Mouse (Mus musculus) embryonic facial prominence, embryonic 13.5 days (tissue): Measurements from ENCODE around the gene Tmc6. TPM values are rescaled to one million over a fixed set of nuclear protein-coding genes. Genes with fewer than 3 reads are reported as not detected.

Experiments used
- ATAC-seq: fragments of 200-750 bp; cut with Nextera tagmentation; 2 replicates; pipeline ENCODE4 v1.8.0; 2017; ENCODE audit warnings: low read depth; ENCODE audit not compliant: insufficient number of reproducible peaks, insufficient read depth, low FRiP score, low TSS enrichment
- H3K27ac ChIP-seq: fragments of 300-500 bp; sonication (generic); 2 replicates; pipeline ENCODE4 v1.5.1; 2015; ENCODE audit warnings: moderate library complexity, mild to moderate bottlenecking, inconsistent platforms
- H3K27me3 ChIP-seq: fragments of 300-500 bp; sonication (generic); 2 replicates; pipeline ENCODE4 v1.6.1; 2015; ENCODE audit warnings: mild to moderate bottlenecking, inconsistent platforms
- H3K36me3 ChIP-seq: fragments of 300-500 bp; sonication (generic); 2 replicates; pipeline ENCODE4 v1.6.1; 2015; ENCODE audit warnings: mild to moderate bottlenecking, inconsistent platforms
- H3K4me1 ChIP-seq: fragments of 300-500 bp; sonication (generic); 2 replicates; pipeline ENCODE4 v1.6.1; 2015; ENCODE audit warnings: inconsistent platforms
- H3K4me2 ChIP-seq: fragments of 300-500 bp; sonication (generic); 2 replicates; pipeline ENCODE4 v1.6.1; 2015; ENCODE audit warnings: moderate library complexity, mild to moderate bottlenecking, inconsistent platforms
- H3K4me3 ChIP-seq: fragments of 300-500 bp; sonication (generic); 2 replicates; pipeline ENCODE4 v1.5.1; 2015; ENCODE audit warnings: mild to moderate bottlenecking, inconsistent platforms
- H3K9ac ChIP-seq: fragments of 300-500 bp; sonication (generic); 2 replicates; pipeline ENCODE4 v1.6.1; 2015; ENCODE audit warnings: mild to moderate bottlenecking, inconsistent platforms
- H3K9me3 ChIP-seq: fragments of 300-500 bp; sonication (generic); 2 replicates; pipeline ENCODE4 v1.6.1; 2016; ENCODE audit warnings: inconsistent platforms
- WGBS: fragments of 180-500 bp; shearing (Covaris S2); methylation state at CpG from one replicate; pipeline ENCODE4 v1.1.7; 2015; ENCODE audit warnings: mixed read lengths; 5-methylcytosine and 5-hydroxymethylcytosine counted together
- polyA plus RNA-seq: library from polyadenylated mRNA; unstranded; fragments of >200 nt; fragmentation: Nextera tagmentation; extraction: Ambion mirVana; gene quantifications from 2 replicates; pipeline ENCODE4 v1.2.1, GENCODE M21; 2015

Gene Tmc6
- polyA plus RNA-seq, 1 experiment from 2014 or later: 19.0 TPM

DNA sequence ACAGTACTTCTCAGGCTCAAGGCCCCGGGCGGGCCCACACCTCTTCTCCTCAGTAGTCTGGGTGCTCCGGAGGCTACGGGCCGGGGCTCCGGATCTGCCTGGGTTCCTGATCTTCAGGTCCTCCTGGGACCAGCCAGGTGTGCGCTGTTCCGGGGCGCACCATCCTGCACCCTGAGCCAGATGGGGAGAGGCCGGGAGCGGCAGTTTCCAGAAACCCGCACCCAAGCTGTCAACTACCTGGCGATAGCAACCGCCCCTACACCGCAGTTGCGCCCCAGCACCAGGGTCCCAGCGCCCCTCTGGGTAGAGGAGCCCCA lies 1.8 kb downstream of the Tmc6 start:
- WGBS: under 1% methylated on average over 17 of the region's 17 CpGs
- peak overlapping the region; percentile 73 for H3K9ac ChIP-seq
- no peaks in the 10 kb centered on the region for H3K9me3 ChIP-seq
- H3K4me2 ChIP-seq: peak overlapping the region; percentile 98
- peaks cover 33% of the 10 kb centered on the region for H3K27me3 ChIP-seq
- peaks cover 26% of the 10 kb centered on the region for H3K36me3 ChIP-seq
- peak overlapping the region; percentile 59 for H3K4me3 ChIP-seq
- peak overlapping the region; percentile 84 for H3K27ac ChIP-seq
- peaks cover 47% of the 10 kb centered on the region for H3K4me1 ChIP-seq
- ATAC-seq: 0 out of 2 replicates have a peak, but pooled peaks have one; percentile 16

DNA sequence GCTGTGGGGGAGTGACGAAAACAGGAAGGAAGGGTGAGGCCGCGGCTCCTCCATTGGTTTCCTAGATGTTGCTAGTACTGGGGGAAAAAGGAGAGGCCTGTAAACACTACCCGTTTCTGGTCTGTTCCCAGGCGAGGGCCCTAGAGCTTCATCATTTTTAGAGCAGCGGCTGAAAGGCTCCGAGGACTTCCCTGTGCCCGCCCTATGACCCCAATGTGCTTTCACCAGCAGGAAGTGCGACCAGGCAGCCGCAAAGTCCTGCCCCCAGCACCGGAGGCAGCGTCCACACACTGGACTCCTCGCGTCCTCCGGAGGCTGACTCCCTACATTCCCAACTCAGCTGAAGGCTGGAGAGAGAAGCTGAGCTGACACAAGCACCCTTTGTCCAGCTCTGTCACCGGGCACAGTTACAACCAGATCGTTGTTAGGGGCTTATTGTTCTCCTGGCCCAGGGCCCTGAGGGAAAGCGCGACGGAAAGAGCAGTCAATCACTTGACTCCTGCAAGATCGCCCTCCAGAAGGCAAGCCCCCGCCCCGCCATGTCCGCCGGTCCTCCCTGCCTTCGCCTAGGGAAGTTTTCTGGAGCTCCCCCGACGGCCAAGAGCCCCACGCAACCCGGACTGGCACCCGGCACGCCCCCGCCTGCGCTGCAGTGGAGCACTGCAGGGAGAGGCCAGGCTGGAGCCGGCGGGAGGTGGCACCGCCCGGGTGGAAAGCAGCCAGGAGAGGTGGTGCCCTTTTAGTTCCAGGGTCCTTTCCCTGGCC lies 2.4 kb downstream of the Tmc6 start:
- Histone ChIP-seq H3K4me2 (peak overlapping the region; percentile 98), H3K4me3 (peak overlapping the region; percentile 59), H3K27ac (peak overlapping the region; percentile 84), H3K4me1 (peaks cover 47% of the 10 kb centered on the region), H3K36me3 (peaks cover 31% of the 10 kb centered on the region), H3K9ac (peak overlapping the region; percentile 73), H3K9me3 (no peaks in the 10 kb centered on the region), H3K27me3 (peaks cover 33% of the 10 kb centered on the region)
- 3% methylated on average over 38 of the region's 38 CpGs for WGBS
- no peak for ATAC-seq

- Histone ChIP-seq H3K4me1 (peaks cover 47% of the 10 kb centered on the region), H3K4me3 (peak overlapping the region; percentile 59), H3K36me3 (peaks cover 35% of the 10 kb centered on the region), H3K27me3 (peaks cover 30% of the 10 kb centered on the region), H3K27ac (peak overlapping the region; percentile 84), H3K9me3 (no peaks in the 10 kb centered on the region), H3K9ac (peak overlapping the region; percentile 73), H3K4me2 (peak overlapping the region; percentile 98)
- 48% methylated on average over 12 of the region's 12 CpGs for WGBS
- ATAC-seq: no peak
These were observed 3.1 kb downstream of the Tmc6 start for GRCm38 (mm10) chr11:117778851-117779433.

- Histone ChIP-seq H3K27ac (no peak overlapping the region), H3K4me1 (peaks cover 43% of the 10 kb centered on the region), H3K4me2 (no peak overlapping the region), H3K36me3 (peaks cover 44% of the 10 kb centered on the region), H3K27me3 (peaks cover 22% of the 10 kb centered on the region), H3K4me3 (no peak overlapping the region), H3K9ac (no peak overlapping the region), H3K9me3 (no peaks in the 10 kb centered on the region)
- no peak for ATAC-seq
- 93% methylated on average over 11 of the region's 11 CpGs for WGBS
These were observed 4.0 kb downstream of the Tmc6 start for GRCm38 (mm10) chr11:117778031-117778430.

DNA sequence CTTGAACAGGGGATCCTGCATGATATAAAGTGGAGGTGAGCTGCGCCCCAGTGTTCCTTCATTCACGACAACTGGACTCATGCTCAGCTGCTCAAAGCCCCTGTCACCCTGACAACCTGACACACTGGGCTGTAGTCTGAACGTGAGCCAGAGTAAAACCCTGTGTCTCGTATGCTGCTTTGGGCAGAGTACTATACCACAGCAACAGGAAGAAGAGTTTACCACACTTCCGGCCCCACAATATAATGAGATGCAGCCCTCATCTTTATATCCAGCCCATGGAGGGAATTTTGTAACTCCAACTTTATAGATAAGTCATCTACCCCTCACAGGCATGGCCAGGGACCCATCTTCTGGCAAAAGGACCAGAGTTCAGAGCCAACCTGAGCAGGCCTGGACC lies 4.9 kb downstream of the Tmc6 start:
- H3K36me3 ChIP-seq: peaks cover 47% of the 10 kb centered on the region
- no peak overlapping the region for H3K9ac ChIP-seq
- peaks cover 36% of the 10 kb centered on the region for H3K4me1 ChIP-seq
- no peak overlapping the region for H3K4me3 ChIP-seq
- 78% methylated on average over 5 of the region's 5 CpGs for WGBS
- H3K27ac ChIP-seq: no peak overlapping the region
- H3K9me3 ChIP-seq: no peaks in the 10 kb centered on the region
- H3K27me3 ChIP-seq: peaks cover 14% of the 10 kb centered on the region
- H3K4me2 ChIP-seq: no peak overlapping the region
- no peak for ATAC-seq

DNA sequence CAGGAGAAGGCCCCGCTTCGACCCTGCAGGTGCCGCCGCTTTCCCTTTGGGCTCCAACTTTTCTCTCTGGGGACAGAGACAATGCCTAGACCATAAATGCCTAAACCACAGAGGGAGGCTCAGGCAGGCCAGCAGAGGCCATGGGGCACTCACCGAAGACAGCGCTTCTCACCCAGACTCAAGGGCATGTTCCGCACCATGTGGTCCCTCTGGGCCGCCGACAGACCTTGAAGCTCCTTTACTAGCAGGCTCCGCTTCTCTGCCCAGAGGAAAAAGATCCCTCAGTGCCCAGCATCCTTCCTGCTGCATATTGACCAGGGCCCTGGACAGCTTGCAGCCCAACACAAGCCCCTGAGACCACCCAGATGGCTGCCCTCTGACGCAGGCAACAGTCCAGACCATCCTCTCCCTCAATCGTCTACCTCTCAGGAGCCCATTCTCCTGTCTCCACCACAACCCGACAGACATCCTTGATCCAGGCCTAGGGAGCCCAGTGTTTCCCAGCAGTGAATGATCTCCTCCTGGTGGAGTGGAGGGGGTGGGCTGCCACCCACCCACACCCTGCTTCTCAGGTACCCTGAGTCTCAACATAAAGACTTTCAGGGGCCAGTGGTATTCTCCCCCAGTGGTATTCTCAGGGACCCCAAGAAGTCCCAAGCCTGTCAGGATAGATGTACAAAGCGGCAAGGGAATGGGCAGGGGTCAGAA lies 5.8 kb downstream of the Tmc6 start:
- no peak for ATAC-seq
- Histone ChIP-seq H3K4me2 (no peak overlapping the region), H3K4me1 (peaks cover 28% of the 10 kb centered on the region), H3K36me3 (peaks cover 53% of the 10 kb centered on the region), H3K9ac (no peak overlapping the region), H3K9me3 (no peaks in the 10 kb centered on the region), H3K27me3 (peaks cover 5% of the 10 kb centered on the region), H3K4me3 (no peak overlapping the region), H3K27ac (no peak overlapping the region)
- 89% methylated on average over 14 of the region's 14 CpGs for WGBS

GRCm38 (mm10) chr11:117775540-117775939 lies 6.5 kb downstream of the Tmc6 start:
- no peak overlapping the region for H3K4me3 ChIP-seq
- no peak overlapping the region for H3K27ac ChIP-seq
- peaks cover 21% of the 10 kb centered on the region for H3K4me1 ChIP-seq
- H3K36me3 ChIP-seq: peaks cover 57% of the 10 kb centered on the region
- 91% methylated on average over 11 of the region's 13 CpGs for WGBS
- no peak overlapping the region for H3K4me2 ChIP-seq
- no peak for ATAC-seq
- H3K27me3 ChIP-seq: no peaks in the 10 kb centered on the region
- no peak overlapping the region for H3K9ac ChIP-seq
- no peaks in the 10 kb centered on the region for H3K9me3 ChIP-seq

DNA sequence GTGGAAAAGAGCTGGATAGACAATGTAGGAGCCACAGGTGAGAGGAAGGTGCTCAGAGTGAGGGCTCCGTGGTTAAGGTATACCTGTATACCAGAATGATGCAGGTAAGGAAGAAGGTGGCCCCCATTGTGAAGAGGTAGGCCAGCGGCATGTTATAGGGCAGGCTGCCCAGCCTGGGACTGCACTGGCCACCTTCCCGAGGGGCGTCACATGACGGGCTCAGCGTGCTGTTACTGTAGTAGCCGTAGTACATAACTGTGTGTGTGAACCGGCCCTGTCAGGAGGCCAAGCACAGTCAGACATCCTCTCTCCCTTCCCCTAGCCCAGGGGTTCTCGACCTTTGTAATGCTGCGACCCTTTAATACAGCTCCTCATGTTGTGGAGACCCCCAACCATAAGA lies 7.1 kb downstream of the Tmc6 start:
- Histone ChIP-seq H3K4me2 (no peak overlapping the region), H3K4me1 (peaks cover 14% of the 10 kb centered on the region), H3K9me3 (no peaks in the 10 kb centered on the region), H3K36me3 (peaks cover 63% of the 10 kb centered on the region), H3K9ac (no peak overlapping the region), H3K27me3 (no peaks in the 10 kb centered on the region), H3K4me3 (no peak overlapping the region), H3K27ac (no peak overlapping the region)
- WGBS: 91% methylated on average over 10 of the region's 10 CpGs
- no peak for ATAC-seq

DNA sequence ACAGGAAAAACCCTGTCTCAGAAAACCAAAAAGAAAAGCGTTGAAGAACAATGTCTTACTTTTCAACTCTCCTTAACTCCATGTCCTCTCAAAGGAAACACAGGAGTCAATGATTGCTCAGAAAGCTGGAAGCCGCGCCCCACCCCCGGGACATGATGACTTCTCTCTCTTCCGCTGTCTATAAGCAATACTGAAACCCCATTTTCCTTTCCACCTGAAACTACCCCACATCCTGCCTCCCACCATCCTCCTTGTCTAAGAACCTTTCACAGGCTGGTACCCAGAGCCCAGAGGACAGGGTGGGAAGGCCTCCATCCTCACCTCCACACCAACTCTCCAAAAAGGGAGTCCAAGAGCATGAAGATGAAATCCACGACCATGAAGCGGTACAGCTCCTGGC lies 9.6 kb downstream of the Tmc6 start:
- Histone ChIP-seq H3K4me2 (no peak overlapping the region), H3K9ac (no peak overlapping the region), H3K4me3 (no peak overlapping the region), H3K27me3 (no peaks in the 10 kb centered on the region), H3K36me3 (peaks cover 63% of the 10 kb centered on the region), H3K4me1 (no peaks in the 10 kb centered on the region; the same call in 1 of the 2 replicates), H3K9me3 (no peaks in the 10 kb centered on the region), H3K27ac (no peak overlapping the region)
- 92% methylated on average over 7 of the region's 7 CpGs for WGBS
- ATAC-seq: no peak

DNA sequence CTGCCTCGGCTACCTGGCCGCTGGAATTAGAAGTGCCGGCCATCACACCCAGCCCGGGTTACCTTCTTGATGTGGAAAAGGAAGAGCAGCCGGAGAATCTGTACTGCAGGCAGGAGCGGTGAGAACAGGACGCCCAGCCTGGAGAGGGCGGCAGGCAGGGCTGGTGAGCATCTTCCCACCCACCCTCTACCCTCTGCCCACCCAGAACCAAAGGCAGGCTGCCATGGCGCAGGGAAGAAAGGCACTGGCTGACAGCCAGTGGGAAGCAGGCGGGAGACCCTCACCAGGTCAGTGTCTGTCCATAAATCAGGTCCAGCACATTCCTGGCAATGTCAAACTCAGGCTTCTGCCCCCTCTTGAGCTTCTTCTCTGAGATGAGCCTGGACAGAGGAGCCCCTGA lies 11.6 kb downstream of the Tmc6 start:
- H3K9ac ChIP-seq: no peak overlapping the region
- no peaks in the 10 kb centered on the region for H3K9me3 ChIP-seq
- 87% methylated on average over 10 of the region's 10 CpGs for WGBS
- no peaks in the 10 kb centered on the region for H3K4me1 ChIP-seq
- no peak for ATAC-seq
- peaks cover 67% of the 10 kb centered on the region for H3K36me3 ChIP-seq
- no peak overlapping the region for H3K4me3 ChIP-seq
- H3K27ac ChIP-seq: no peak overlapping the region
- no peaks in the 10 kb centered on the region for H3K27me3 ChIP-seq
- no peak overlapping the region for H3K4me2 ChIP-seq

- Histone ChIP-seq H3K27ac (no peak overlapping the region), H3K9me3 (no peaks in the 10 kb centered on the region), H3K4me1 (no peaks in the 10 kb centered on the region), H3K9ac (0 out of 2 replicates have a peak overlapping the region, but pooled peaks have one; percentile 16), H3K36me3 (peaks cover 67% of the 10 kb centered on the region), H3K27me3 (no peaks in the 10 kb centered on the region), H3K4me2 (no peak overlapping the region), H3K4me3 (no peak overlapping the region)
- WGBS: 90% methylated on average over 7 of the region's 7 CpGs
- ATAC-seq: no peak
These were observed 12.3 kb downstream of the Tmc6 start for GRCm38 (mm10) chr11:117769683-117770047.
